Mouse (Mus musculus) cerebellum, adult 2 months (tissue): ENCODE results near the gene Vars.

Experiments used
- CTCF ChIP-seq: fragments of 200-500 bp; IDR thresholded peaks from 2 replicates; pipeline ENCODE4 v1.5.1; 2011; ENCODE audit warnings: low read depth, mild to moderate bottlenecking, control low read depth, low read length, moderate library complexity, borderline replicate concordance; ENCODE audit not compliant: insufficient read depth
- POLR2A ChIP-seq: fragments of 200-500 bp; IDR thresholded peaks from 2 replicates; pipeline ENCODE4 v1.6.1; 2011; ENCODE audit warnings: low read length, control low read depth, borderline replicate concordance; ENCODE audit not compliant: insufficient read depth

- TF ChIP-seq CTCF (no peak), POLR2A (no peak)
Measured at GRCm38 (mm10) chr17:35024261-35024660, 23.5 kb downstream of the Vars start.
